Mouse (Mus musculus) left cerebral cortex, postnatal 14 days (tissue): Measurements from ENCODE around the gene Tomm20l. TPM values are rescaled to one million over a fixed set of nuclear protein-coding genes. Genes with fewer than 3 reads are reported as not detected.

ENCODE experiments used
- DNase-seq, 2 experiments: peaks; one replicate each; pipeline ENCODE4 v3.0.0; 2021 to 2022; ENCODE audit warnings: low spot score in 2 of 2, mixed read lengths in 1 of 2
- intact Hi-C: fragments of 180-260 bp; cut with DNase I; formaldehyde crosslinking; loops from one replicate; pipeline ENCODE4 v1.15.1; 2025
- total RNA-seq, 2 experiments: library from RNA; stranded (reverse); gene quantifications; 2 replicates each; pipeline ENCODE4 v1.2.3; 2021

Gene Tomm20l
- total RNA-seq, 2 experiments from 2014 or later: not detected

GRCm38 (mm10) chr12:71148801-71149200 is 37.6 kb downstream of the Tomm20l start:
- DNase-seq: no peak
- intact Hi-C loops: no loop called here

GRCm38 (mm10) chr12:71149456-71149855 is 38.2 kb downstream of the Tomm20l start:
- intact Hi-C loops: no loop called here

GRCm38 (mm10) chr12:71150167-71150566 is 38.9 kb downstream of the Tomm20l start:
- no peak for DNase-seq
- intact Hi-C loops: no loop called here

More at GRCm38 (mm10) chr12:71149456-71149855, 38.2 kb downstream of the Tomm20l start:
- no peak for DNase-seq

GRCm38 (mm10) chr12:71154979-71155378 is 43.8 kb downstream of the Tomm20l start:
- DNase-seq: no peak
- intact Hi-C loops: no loop called here

- no peak for DNase-seq
- intact Hi-C loops: no loop called here
These were observed 46.7 kb downstream of the Tomm20l start for GRCm38 (mm10) chr12:71157974-71158373.

DNA sequence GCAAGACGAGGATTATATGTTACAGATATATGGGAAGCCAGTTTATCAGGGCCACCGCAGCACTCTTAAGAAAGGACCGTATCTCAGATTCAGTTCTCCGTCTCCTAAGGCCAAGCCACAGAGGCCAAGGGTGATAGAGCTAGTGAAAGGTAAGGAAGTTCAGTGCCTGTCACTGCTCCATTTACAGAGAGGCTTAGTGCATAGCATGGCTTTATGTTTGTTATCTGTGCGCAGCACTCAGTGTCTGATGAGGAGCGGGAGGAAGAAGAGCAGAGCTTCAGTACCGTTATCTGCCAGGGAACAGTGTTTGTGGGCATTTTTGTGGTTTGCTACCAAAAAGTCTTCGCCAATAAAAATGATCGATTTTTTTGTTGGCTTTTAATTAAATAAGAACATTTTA is 53.2 kb downstream of the Tomm20l start:
- no peak for DNase-seq
- intact Hi-C loops: no loop called here

DNA sequence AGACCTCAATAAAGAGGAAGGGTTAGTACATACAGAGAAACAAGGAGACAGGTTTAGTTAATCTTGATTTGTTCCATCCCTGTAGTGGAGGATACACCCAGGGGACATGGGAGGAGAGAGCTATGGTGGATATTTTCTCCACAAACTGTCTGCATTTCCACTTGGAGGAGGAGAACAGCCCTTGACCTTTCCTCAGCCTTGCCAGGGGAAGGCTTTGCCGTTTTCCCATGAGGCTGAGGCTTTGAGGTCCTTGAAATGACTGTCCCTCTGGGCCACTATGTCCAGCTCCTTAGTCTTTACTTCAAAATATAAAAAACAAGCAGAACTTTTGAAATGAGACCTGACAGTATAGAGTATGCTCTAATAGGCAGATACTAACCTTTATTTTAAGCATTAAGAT is 58.7 kb downstream of the Tomm20l start:
- intact Hi-C loops: no loop called here
- no peak for DNase-seq

Other genes with a start within 250 kb of the Tomm20l start
- 100 to 1,000 TPM; 174 to 177 TPM for gene Actr10, start 173.6 kb upstream of the Tomm20l start, total RNA-seq
- gene Psma3, start 136.8 kb upstream of the Tomm20l start, total RNA-seq: 100 to 1,000 TPM; 206 to 223 TPM
- gene Arid4a, start 95.4 kb upstream of the Tomm20l start, total RNA-seq: 10 to 100 TPM; 32.4 to 34.5 TPM
- 10 to 100 TPM; 65.4 to 68.9 TPM for gene Timm9, start 25.3 kb downstream of the Tomm20l start, total RNA-seq
- 1 to 10 TPM; 5.0 to 5.6 TPM for gene 2700049A03Rik, start 25.4 kb downstream of the Tomm20l start, total RNA-seq
- gene Dact1, start 198.5 kb downstream of the Tomm20l start, total RNA-seq: 10 to 100 TPM; 13.1 to 13.4 TPM